Mouse (Mus musculus): Measurements from ENCODE around the gene Rasgef1b. TPM values are rescaled to one million over a fixed set of nuclear protein-coding genes. Genes with fewer than 3 reads are reported as not detected.

Rasgef1b gene
- polyA plus RNA-seq, 1 experiment from 2014 or later, result 39.7 TPM

DNA sequence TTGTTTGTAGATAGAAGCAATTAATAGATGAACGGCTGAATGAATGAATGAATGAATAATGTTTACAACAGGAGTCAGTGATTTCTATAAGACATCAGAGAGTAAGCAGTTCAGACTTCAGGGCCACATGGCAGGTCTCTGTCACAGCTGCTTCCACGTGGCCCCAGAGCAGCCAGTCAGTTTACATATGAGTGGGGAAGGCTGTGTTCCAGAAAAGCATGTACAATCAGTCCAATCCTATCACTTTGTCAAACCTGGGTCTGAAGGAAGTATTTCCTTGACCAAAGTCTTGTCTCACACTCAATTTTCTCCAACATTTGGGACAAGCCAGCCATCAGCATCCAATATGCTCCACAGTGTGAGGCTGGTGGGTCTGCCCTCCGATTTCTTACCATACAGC lies 278.4 kb downstream of the Rasgef1b start:
- H3K27ac ChIP-seq, result no peak overlapping the region
- 78% methylated on average over 3 of the region's 3 CpGs for WGBS
- no peak for ATAC-seq (ENCODE audit: low FRiP score, low read depth)
- no peaks in the 10 kb centered on the region for H3K4me1 ChIP-seq
- no peaks in the 10 kb centered on the region for H3K36me3 ChIP-seq
- no peaks in the 10 kb centered on the region for H3K9me3 ChIP-seq
- H3K4me2 ChIP-seq (replicated peaks), result no peak overlapping the region
- H3K4me3 ChIP-seq, result no peak overlapping the region
- no peak overlapping the region for H3K9ac ChIP-seq
- H3K27me3 ChIP-seq (replicated peaks), result no peaks in the 10 kb centered on the region

DNA sequence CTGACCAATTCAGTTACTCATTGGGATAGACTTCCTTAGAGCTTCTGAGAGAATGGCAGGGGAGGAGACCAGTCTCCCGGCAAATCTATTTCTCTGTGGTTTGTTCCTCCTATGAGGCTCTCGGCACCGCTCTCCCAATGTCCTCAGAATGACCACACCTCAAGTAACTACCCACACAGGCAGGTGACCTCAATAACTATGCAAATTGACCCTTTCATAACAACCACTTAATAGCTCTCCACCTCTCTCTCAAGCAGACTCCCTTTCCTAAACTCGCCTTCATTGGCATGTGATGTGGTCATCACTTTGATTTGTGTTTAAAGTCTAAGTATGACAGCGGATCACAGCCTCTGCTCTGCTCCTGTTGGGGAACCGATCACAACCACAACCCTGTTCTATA lies 281.4 kb downstream of the Rasgef1b start:
- ATAC-seq (ENCODE audit: low FRiP score, low read depth), result no peak
- no peaks in the 10 kb centered on the region for H3K4me1 ChIP-seq
- 93% methylated on average over 6 of the region's 6 CpGs for WGBS
- H3K4me2 ChIP-seq (replicated peaks), result no peak overlapping the region
- no peak overlapping the region for H3K4me3 ChIP-seq
- no peak overlapping the region for H3K9ac ChIP-seq
- no peaks in the 10 kb centered on the region for H3K36me3 ChIP-seq
- no peak overlapping the region for H3K27ac ChIP-seq
- no peaks in the 10 kb centered on the region for H3K9me3 ChIP-seq
- H3K27me3 ChIP-seq (replicated peaks), result no peaks in the 10 kb centered on the region

DNA sequence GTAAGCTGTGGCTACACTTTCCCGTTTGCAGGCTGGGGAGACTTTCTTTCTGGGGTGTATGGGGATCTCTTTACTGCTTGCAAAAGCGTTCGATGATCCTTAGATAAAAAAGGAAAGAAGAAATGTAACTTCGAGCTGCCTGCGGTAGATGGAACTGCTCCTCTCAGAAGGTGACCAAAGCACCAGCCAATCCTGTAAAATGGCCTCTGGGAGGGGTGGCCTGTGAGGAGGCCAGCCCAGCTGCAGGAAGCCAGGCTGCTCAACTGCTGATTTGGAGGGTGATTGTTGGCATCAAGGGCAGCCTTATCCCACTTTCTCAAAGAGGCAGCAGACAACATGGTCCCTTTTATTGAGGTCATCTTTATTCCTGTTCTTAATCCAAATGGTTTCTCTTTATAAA lies 283.6 kb downstream of the Rasgef1b start:
- Histone ChIP-seq H3K4me2 (replicated peaks) (no peak overlapping the region), H3K36me3 (no peaks in the 10 kb centered on the region), H3K27ac (no peak overlapping the region), H3K9me3 (no peaks in the 10 kb centered on the region), H3K27me3 (replicated peaks) (no peaks in the 10 kb centered on the region), H3K9ac (no peak overlapping the region), H3K4me3 (no peak overlapping the region), H3K4me1 (no peaks in the 10 kb centered on the region)
- 83% methylated on average over 5 of the region's 5 CpGs for WGBS
- ATAC-seq (ENCODE audit: low FRiP score, low read depth), result no peak

DNA sequence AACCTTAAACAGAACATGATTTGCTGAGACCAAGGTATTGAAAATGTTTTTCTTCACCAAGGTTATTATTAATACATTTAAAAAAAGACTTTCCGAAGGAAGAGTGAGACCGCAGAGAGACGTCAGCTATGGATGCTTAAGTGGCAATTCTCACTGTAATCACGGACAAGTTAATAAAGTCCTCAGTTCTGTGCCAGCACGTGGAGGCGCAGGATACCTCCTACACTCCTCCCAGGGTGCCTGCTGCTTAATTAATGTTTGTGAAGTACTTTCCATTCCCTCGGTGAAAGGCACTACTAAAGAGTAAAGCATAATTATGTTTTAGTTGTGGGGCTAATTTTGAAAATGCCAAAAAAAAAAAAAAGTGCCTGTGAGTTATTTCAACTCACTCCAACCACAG lies 284.1 kb downstream of the Rasgef1b start:
- 73% methylated on average over 7 of the region's 7 CpGs for WGBS
- Histone ChIP-seq H3K4me2 (replicated peaks) (no peak overlapping the region), H3K9ac (no peak overlapping the region), H3K4me1 (no peaks in the 10 kb centered on the region), H3K27me3 (replicated peaks) (no peaks in the 10 kb centered on the region), H3K36me3 (no peaks in the 10 kb centered on the region), H3K27ac (no peak overlapping the region), H3K4me3 (no peak overlapping the region), H3K9me3 (no peaks in the 10 kb centered on the region)
- no peak for ATAC-seq (ENCODE audit: low FRiP score, low read depth)

DNA sequence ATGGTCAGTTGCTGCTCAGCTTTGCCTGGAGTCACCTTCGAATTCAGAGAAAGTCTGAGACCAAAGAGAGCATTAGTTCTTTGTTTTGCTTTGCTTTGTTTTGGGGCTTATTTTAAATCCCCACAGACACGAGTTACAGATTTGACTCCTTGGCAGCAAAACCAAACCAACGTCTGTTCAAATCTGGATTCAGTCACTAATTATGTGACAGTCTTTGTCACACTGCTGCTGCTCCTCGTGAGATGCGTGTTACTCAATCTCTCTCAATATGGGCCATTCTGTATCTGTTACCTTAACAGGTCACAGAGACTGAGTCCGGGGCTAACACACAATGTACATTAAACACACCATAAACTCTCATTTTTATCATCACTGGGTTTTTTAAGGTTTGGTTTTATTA lies 288.8 kb downstream of the Rasgef1b start:
- no peaks in the 10 kb centered on the region for H3K27me3 ChIP-seq (replicated peaks)
- no peak overlapping the region for H3K27ac ChIP-seq
- no peaks in the 10 kb centered on the region for H3K9me3 ChIP-seq
- H3K9ac ChIP-seq, result no peak overlapping the region
- 77% methylated on average over 6 of the region's 6 CpGs for WGBS
- H3K4me2 ChIP-seq (replicated peaks), result no peak overlapping the region
- no peaks in the 10 kb centered on the region for H3K36me3 ChIP-seq
- ATAC-seq (ENCODE audit: low FRiP score, low read depth), result no peak
- no peaks in the 10 kb centered on the region for H3K4me1 ChIP-seq
- no peak overlapping the region for H3K4me3 ChIP-seq

DNA sequence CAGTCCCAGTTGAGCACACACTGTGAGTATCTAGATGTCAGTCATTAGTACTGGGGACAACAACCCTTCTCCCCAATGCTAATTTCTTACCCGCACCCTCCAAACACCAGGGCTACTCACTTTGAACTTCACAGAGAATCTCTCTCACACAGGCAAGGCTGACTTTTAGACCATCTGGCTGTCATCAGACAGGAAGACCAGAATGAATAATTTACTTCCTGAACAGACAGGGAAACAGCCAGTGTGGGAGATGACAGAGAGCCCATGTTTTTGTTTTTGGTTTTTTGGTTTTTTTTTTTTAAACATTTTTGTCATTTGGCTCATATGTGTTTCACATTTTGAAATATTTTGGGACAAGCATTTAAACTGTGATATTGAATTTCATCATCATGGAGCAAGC lies 290.3 kb downstream of the Rasgef1b start:
- no peaks in the 10 kb centered on the region for H3K27me3 ChIP-seq (replicated peaks)
- no peak for ATAC-seq (ENCODE audit: low FRiP score, low read depth)
- no peak overlapping the region for H3K4me2 ChIP-seq (replicated peaks)
- H3K9me3 ChIP-seq, result no peaks in the 10 kb centered on the region
- no peaks in the 10 kb centered on the region for H3K36me3 ChIP-seq
- no peak overlapping the region for H3K4me3 ChIP-seq
- no peaks in the 10 kb centered on the region for H3K4me1 ChIP-seq
- no peak overlapping the region for H3K9ac ChIP-seq
- no peak overlapping the region for H3K27ac ChIP-seq
- WGBS, result 64% methylated on average over 1 of the region's 1 CpGs

DNA sequence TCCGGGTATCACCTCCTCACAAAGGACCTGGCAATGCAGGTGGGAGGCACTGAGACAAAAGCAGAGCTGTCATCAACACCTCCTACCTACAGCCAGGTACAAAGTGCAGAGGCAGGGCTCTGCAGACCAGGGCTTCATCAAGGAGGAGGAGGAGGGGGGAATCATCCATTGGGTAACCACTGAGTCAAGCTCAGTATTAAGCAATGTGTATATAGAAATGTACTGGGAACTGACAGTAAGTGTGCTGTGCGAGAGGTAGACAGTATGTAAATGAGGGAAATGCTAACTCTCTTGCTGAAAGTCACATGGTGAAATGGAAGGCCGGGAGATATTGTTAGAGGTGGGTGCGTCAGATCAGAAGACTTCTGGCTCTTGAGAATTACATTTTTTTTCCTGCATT lies 294.6 kb downstream of the Rasgef1b start:
- Histone ChIP-seq H3K4me3 (no peak overlapping the region), H3K36me3 (no peaks in the 10 kb centered on the region), H3K9me3 (no peaks in the 10 kb centered on the region), H3K4me2 (replicated peaks) (no peak overlapping the region), H3K9ac (no peak overlapping the region), H3K27me3 (replicated peaks) (no peaks in the 10 kb centered on the region), H3K27ac (no peak overlapping the region), H3K4me1 (no peaks in the 10 kb centered on the region)
- 90% methylated on average over 4 of the region's 4 CpGs for WGBS
- no peak for ATAC-seq (ENCODE audit: low FRiP score, low read depth)

DNA sequence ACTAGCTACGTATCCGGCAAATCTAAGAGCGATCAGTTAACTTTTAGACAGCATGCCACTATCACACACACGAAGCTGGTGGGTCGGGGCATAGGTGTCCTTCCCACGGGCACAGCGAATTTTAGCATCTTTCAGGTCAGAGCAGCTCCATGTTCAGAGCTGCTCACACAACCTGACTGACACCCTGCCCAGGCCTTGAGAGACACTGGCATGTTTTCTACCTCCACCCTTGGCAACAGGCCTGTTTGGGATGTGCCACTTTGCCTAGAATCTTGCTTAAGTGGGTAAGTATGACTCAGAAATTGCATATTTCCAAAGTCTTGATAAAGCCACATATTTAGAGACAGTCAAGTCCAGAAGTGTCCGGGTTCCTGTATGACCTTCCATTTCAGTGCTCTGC lies 296.4 kb downstream of the Rasgef1b start:
- 92% methylated on average over 8 of the region's 8 CpGs for WGBS

DNA sequence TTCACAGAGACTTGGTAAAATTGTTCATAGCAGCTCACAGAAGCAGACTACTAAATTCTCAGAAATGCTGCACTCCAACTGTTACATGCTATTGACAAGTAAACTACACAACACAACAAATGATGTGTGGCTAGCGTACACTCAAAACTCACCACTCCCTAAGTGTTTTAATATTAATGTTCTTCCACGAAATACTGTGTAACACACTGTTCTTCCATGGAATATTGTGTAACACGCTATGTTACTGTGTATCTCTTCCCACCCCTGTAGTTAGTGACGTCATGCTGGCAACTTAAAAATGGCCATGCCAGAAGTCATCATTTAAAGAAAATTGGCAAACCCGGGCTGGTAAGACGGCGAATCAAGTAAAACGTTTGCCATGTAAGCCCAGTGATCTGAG lies 299.6 kb downstream of the Rasgef1b start:
- Histone ChIP-seq H3K27me3 (replicated peaks) (no peaks in the 10 kb centered on the region), H3K9ac (no peak overlapping the region), H3K27ac (no peak overlapping the region), H3K9me3 (no peaks in the 10 kb centered on the region), H3K4me2 (replicated peaks) (no peak overlapping the region), H3K4me3 (no peak overlapping the region), H3K4me1 (no peaks in the 10 kb centered on the region), H3K36me3 (no peaks in the 10 kb centered on the region)
- no peak for ATAC-seq (ENCODE audit: low FRiP score, low read depth)
- WGBS, result 88% methylated on average over 8 of the region's 8 CpGs

More for the DNA sequence above, 296.4 kb downstream of the Rasgef1b start:
- ATAC-seq (ENCODE audit: low FRiP score, low read depth), result no peak
- H3K9ac ChIP-seq, result no peak overlapping the region
- H3K4me3 ChIP-seq, result no peak overlapping the region
- H3K27me3 ChIP-seq (replicated peaks), result no peaks in the 10 kb centered on the region
- no peaks in the 10 kb centered on the region for H3K9me3 ChIP-seq
- H3K36me3 ChIP-seq, result no peaks in the 10 kb centered on the region
- no peak overlapping the region for H3K27ac ChIP-seq
- no peaks in the 10 kb centered on the region for H3K4me1 ChIP-seq
- no peak overlapping the region for H3K4me2 ChIP-seq (replicated peaks)

DNA sequence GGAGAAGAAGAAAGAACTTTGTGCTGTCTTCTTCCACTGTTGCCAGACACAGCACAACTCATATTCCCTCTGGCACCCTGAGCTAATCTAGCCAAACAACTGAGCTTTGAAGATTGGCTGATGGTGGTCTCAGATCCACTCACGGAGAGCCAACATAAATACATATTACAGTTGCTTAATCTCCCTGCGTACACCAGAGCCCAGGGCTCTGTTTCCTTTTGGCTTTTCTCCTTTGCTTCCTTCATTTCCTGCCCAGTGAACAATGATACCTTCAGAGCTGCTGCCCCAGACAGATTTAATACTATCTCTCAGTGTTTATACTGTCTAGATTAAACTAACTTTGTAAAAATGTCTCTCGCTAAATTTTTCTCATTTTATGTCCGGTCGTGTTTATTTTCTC lies 300.2 kb downstream of the Rasgef1b start:
- Histone ChIP-seq H3K36me3 (no peaks in the 10 kb centered on the region), H3K27me3 (replicated peaks) (no peaks in the 10 kb centered on the region), H3K9me3 (no peaks in the 10 kb centered on the region), H3K4me2 (replicated peaks) (no peak overlapping the region), H3K4me3 (no peak overlapping the region), H3K4me1 (no peaks in the 10 kb centered on the region), H3K9ac (no peak overlapping the region), H3K27ac (no peak overlapping the region)
- ATAC-seq (ENCODE audit: low FRiP score, low read depth), result no peak
- 86% methylated on average over 5 of the region's 5 CpGs for WGBS

DNA sequence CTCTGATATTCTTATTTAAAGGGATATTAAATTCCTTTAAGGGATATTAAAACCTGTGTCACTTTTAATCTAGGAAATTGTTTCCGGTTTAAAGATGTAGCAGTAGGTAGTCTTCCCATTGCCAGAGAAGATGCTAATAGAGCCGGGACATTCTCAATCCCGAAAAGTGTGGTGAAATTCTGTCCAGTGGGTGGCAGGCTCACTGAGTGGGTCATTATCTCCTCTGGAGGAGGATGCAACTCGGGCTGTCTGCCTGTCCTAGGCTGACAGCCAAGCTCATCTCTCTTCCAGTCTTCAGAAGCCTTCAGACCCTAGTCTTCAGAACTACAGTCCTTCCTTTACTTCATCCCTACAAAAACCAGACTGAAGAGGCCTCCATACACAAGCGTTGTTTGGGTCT lies 305.6 kb downstream of the Rasgef1b start:
- no peaks in the 10 kb centered on the region for H3K36me3 ChIP-seq
- no peak overlapping the region for H3K4me3 ChIP-seq
- H3K27me3 ChIP-seq (replicated peaks), result no peaks in the 10 kb centered on the region
- 84% methylated on average over 5 of the region's 5 CpGs for WGBS
- no peaks in the 10 kb centered on the region for H3K9me3 ChIP-seq
- no peaks in the 10 kb centered on the region for H3K4me1 ChIP-seq
- H3K9ac ChIP-seq, result no peak overlapping the region
- no peak for ATAC-seq (ENCODE audit: low FRiP score, low read depth)
- H3K4me2 ChIP-seq (replicated peaks), result no peak overlapping the region
- no peak overlapping the region for H3K27ac ChIP-seq

DNA sequence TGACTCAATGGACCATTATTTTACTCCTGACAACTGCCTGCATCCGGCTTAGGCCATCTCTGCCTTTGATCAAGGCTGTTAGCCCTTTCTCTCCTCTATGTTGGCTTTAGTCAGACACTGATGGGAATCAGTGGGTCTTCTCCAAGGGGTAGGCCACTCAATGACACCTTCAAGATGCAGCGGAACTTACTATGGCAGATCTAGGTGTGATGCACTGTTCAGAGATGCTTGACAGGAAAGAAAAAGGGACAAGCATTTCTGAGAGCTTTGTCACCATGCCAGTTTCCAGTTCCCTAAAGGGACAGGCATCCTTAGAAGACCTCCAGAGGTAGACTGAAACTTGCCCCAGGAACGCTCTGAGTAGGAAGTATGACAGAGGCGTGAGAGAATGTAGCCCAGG lies 306.0 kb downstream of the Rasgef1b start:
- no peak overlapping the region for H3K9ac ChIP-seq
- no peaks in the 10 kb centered on the region for H3K4me1 ChIP-seq
- no peak overlapping the region for H3K4me3 ChIP-seq
- no peaks in the 10 kb centered on the region for H3K36me3 ChIP-seq
- no peak overlapping the region for H3K4me2 ChIP-seq (replicated peaks)
- no peak overlapping the region for H3K27ac ChIP-seq
- 90% methylated on average over 4 of the region's 4 CpGs for WGBS
- H3K9me3 ChIP-seq, result no peaks in the 10 kb centered on the region
- H3K27me3 ChIP-seq (replicated peaks), result no peaks in the 10 kb centered on the region
- no peak for ATAC-seq (ENCODE audit: low FRiP score, low read depth)

DNA sequence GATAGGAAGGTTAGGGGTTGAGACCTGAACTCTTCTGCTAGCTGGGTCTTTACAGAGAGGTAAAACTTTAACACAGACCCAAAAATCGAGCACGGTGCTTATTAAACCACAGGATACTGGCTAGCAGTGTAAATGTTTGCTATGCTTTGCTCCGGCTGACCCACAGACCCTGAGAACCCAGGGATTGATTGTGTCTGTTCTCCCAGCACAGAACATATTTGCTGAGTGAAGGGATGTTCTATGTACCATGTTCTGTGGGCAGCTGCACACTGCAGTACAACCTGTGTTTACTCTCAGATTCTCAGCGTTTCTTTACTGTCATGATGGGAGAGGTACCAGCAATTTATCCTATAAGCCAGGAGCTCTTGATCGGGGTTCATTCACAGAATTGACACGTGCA lies 306.8 kb downstream of the Rasgef1b start:
- Histone ChIP-seq H3K4me2 (replicated peaks) (no peak overlapping the region), H3K9me3 (no peaks in the 10 kb centered on the region), H3K27ac (no peak overlapping the region), H3K4me3 (no peak overlapping the region), H3K36me3 (no peaks in the 10 kb centered on the region), H3K4me1 (no peaks in the 10 kb centered on the region), H3K9ac (no peak overlapping the region), H3K27me3 (replicated peaks) (no peaks in the 10 kb centered on the region)
- WGBS, result 88% methylated on average over 6 of the region's 6 CpGs
- no peak for ATAC-seq (ENCODE audit: low FRiP score, low read depth)

DNA sequence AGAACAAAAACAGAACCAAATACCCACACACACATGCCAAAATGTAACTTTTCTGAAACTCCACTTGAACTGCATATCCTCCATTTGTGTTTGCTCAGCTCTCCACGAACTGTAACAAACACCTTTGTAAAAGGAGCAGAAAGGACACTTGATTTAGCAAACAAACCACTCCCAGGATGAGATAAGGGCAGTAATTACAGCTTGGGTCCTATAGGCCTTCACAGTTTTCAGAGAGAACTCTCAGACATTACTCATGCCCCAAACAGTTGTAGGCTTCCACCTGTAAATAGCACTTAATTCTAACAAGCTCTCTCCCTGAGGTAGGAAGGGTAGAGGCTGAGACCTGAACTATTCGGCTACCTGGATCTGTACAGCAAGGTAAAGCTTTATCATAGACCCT lies 309.0 kb downstream of the Rasgef1b start:
- H3K9me3 ChIP-seq, result no peaks in the 10 kb centered on the region
- no peaks in the 10 kb centered on the region for H3K4me1 ChIP-seq
- no peaks in the 10 kb centered on the region for H3K36me3 ChIP-seq
- H3K4me3 ChIP-seq, result no peak overlapping the region
- H3K27ac ChIP-seq, result no peak overlapping the region
- ATAC-seq (ENCODE audit: low FRiP score, low read depth), result no peak
- no peaks in the 10 kb centered on the region for H3K27me3 ChIP-seq (replicated peaks)
- 74% methylated on average over 2 of the region's 2 CpGs for WGBS
- H3K9ac ChIP-seq, result no peak overlapping the region
- no peak overlapping the region for H3K4me2 ChIP-seq (replicated peaks)

Measured in neural tube, embryonic 12.5 days (tissue).